Mouse (Mus musculus) heart, postnatal 14 days (tissue): ENCODE measurements at regions not wholly inside any gene's neighbourhood (a gene's known extent, or its start where the extent isn't known, plus 50 kb on each side); places are given as distances from the start of the nearest gene placed in this dataset.

Experiments used
- DNase-seq, 2 experiments: peaks; one replicate each; pipeline ENCODE4 v3.0.0; 2021 to 2022
- intact Hi-C: fragments of 180-260 bp; cut with DNase I; formaldehyde crosslinking; loops from one replicate; pipeline ENCODE4 v1.15.1; 2025

- DNase-seq: no peak
- intact Hi-C loops: no loop called here
These were observed 87.7 kb upstream of the Tex13c2 start for GRCm38 (mm10) chrX:42401564-42402334.

- no peak for DNase-seq
- intact Hi-C loops: no loop called here
These were observed 87.2 kb upstream of the Tex13c2 start for GRCm38 (mm10) chrX:42402335-42402605.

GRCm38 (mm10) chrX:42431851-42432635 is 57.4 kb upstream of the Tex13c2 start:
- DNase-seq: peak in 1 of 2 experiments; percentile 1
- intact Hi-C loops: no loop called here
